Mouse (Mus musculus): ENCODE results near the gene Mtx3. TPM values are rescaled to one million over a fixed set of nuclear protein-coding genes. Genes with fewer than 3 reads are reported as not detected.

Gene Mtx3
- total RNA-seq, 2 experiments from 2014 or later, result 28.3 to 31.3 TPM

GRCm38 (mm10) chr13:92882986-92883720, 38.6 kb downstream of the Mtx3 start:
- DNase-seq (ENCODE audit: low spot score in 2 of 2), result no peak

- no peak for DNase-seq (ENCODE audit: low spot score in 2 of 2)
Observed at GRCm38 (mm10) chr13:92884206-92884605, 39.6 kb downstream of the Mtx3 start.

GRCm38 (mm10) chr13:92884930-92885329, 40.4 kb downstream of the Mtx3 start:
- DNase-seq (ENCODE audit: low spot score in 2 of 2), result no peak

GRCm38 (mm10) chr13:92899087-92899486, 54.5 kb downstream of the Mtx3 start:
- no peak for DNase-seq (ENCODE audit: low spot score in 2 of 2)

- DNase-seq (ENCODE audit: low spot score in 2 of 2), result no peak
Observed at GRCm38 (mm10) chr13:92903291-92903690, 58.7 kb downstream of the Mtx3 start.

- no peak for DNase-seq (ENCODE audit: low spot score in 2 of 2)
Observed at GRCm38 (mm10) chr13:92905944-92906343, 61.4 kb downstream of the Mtx3 start.

- DNase-seq (ENCODE audit: low spot score in 2 of 2), result no peak
Observed at GRCm38 (mm10) chr13:92907366-92907765, 62.8 kb downstream of the Mtx3 start.

Other genes with a start within 250 kb of the Mtx3 start
- 10 to 100 TPM; 59.0 to 61.1 TPM for gene Serinc5, start 233.7 kb upstream of the Mtx3 start, total RNA-seq (2021)
- gene Thbs4, start 49.9 kb upstream of the Mtx3 start, total RNA-seq (2021), result 10 to 100 TPM; 23.1 to 24.3 TPM

Measured in layer of hippocampus, adult 18-20 months (tissue).